Comparison of ENCODE assay signal across 8 mouse cellular contexts in the genomic region with DNA sequence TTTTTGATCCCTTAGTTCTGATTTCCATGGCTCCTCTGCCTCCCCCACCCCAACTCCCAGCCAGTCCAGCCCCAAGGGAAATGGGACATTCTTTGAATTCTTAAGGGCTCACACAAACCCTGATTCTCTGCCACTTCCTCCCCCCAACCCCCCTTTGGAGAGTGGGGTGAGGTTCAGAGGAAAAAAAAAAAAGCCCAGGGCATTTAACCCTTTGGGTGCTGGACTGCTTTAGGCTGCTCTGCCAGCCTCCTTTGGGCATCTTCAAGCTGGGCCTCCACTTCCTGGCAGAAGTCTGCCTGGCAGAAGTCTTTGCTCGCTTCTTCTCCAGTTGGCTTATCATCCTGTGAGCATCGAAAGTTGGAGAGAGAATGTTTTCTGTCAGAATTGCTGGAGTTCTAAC. TPM values are rescaled to one million over a fixed set of nuclear protein-coding genes. Genes with fewer than 3 reads are reported as not detected.
A peak's percentile ranks its signal among the peaks of the same experiment; 100 is the strongest.
DNase-seq lines count a peak whose midpoint lies in the region; ATAC-seq and TF ChIP-seq lines count a peak whose summit lies in the region.

No protein-coding gene starts in this region.

- peak; percentile 69 for TF ChIP-seq EP300 in lung, postnatal 0 days (IDR thresholded peaks at IDR 0.05)

- no peak for TF ChIP-seq CTCF in lung, adult 2 months (IDR thresholded peaks at IDR 0.05; ENCODE audit: insufficient read depth, low read length)
- TF ChIP-seq CTCF in lung, postnatal 0 days (IDR thresholded peaks at IDR 0.05), result no peak

- H3K4me1 ChIP-seq in lung, adult 2 months (ENCODE audit: control insufficient read depth, insufficient read depth, low read length), result peaks cover 66% of the 10 kb centered on the region
- peaks cover 93% of the 10 kb centered on the region for H3K4me1 ChIP-seq in embryonic facial prominence, embryonic 15.5 days
- H3K4me1 ChIP-seq in lung, postnatal 0 days (ENCODE audit: insufficient read depth, low read depth, low read length), result peaks cover 66% of the 10 kb centered on the region

- H3K4me3 ChIP-seq in lung, adult 2 months (replicated peaks; ENCODE audit: extremely low read depth, low read depth, low read length), result no peak overlapping the region
- no peak overlapping the region for H3K4me3 ChIP-seq in embryonic facial prominence, embryonic 15.5 days (replicated peaks)
- H3K4me3 ChIP-seq in lung, postnatal 0 days (ENCODE audit: low read depth, low read length), result no peak overlapping the region

- DNase-seq in lung, adult 18-20 months, result peak; percentile 59 to 72
- no peak for DNase-seq in lung, adult 2 months
- peak; percentile 82 for DNase-seq in lung, postnatal 0 days (ENCODE audit: low spot score)
- DNase-seq in yolk sac, embryonic 10.5 days (ENCODE audit: low spot score), result peak; percentile 61
- no peak for DNase-seq in layer of hippocampus, adult 9-10 months (ENCODE audit: low spot score)
- DNase-seq in frontal cortex, adult 2 months (ENCODE audit: extremely low spot score in 1 of 2, low spot score in 1 of 2), result no peak

- WGBS in lung, adult 2 months, result 21% methylated on average over 2 of the region's 2 CpGs
- WGBS in embryonic facial prominence, embryonic 15.5 days, result 33% methylated on average over 2 of the region's 2 CpGs
- WGBS in lung, postnatal 0 days, result 12% methylated on average over 2 of the region's 2 CpGs

- H3K27ac ChIP-seq in embryonic facial prominence, embryonic 15.5 days (replicated peaks), result peak overlapping the region; percentile 5
- H3K27ac ChIP-seq in lung, postnatal 0 days (ENCODE audit: low read length), result peak overlapping the region; percentile 71

- ATAC-seq in embryonic facial prominence, embryonic 15.5 days (ENCODE audit: insufficient number of reproducible peaks, low FRiP score, low TSS enrichment, low read depth), result no peak
- peak; percentile 32 for ATAC-seq in inflammation-experienced regulatory T-cells, adult 6 months
- ATAC-seq in lung, postnatal 0 days, result peak; percentile 29; the same call in 1 of the 2 replicates

- no peaks in the 10 kb centered on the region for H3K27me3 ChIP-seq in embryonic facial prominence, embryonic 15.5 days
- no peaks in the 10 kb centered on the region for H3K27me3 ChIP-seq in lung, postnatal 0 days (replicated peaks; ENCODE audit: insufficient read depth, low read length)

- H3K4me2 ChIP-seq in embryonic facial prominence, embryonic 15.5 days (replicated peaks), result no peak overlapping the region
- no peak overlapping the region; the same call in 1 of the 2 replicates for H3K4me2 ChIP-seq in lung, postnatal 0 days (replicated peaks; ENCODE audit: low read depth, low read length)

- peaks cover 19% of the 10 kb centered on the region for H3K36me3 ChIP-seq in embryonic facial prominence, embryonic 15.5 days
- H3K36me3 ChIP-seq in lung, postnatal 0 days (ENCODE audit: insufficient read depth, low read length), result peaks cover 11% of the 10 kb centered on the region; the same call in 1 of the 2 replicates

- TF ChIP-seq POLR2A in lung, adult 2 months (IDR thresholded peaks at IDR 0.05; ENCODE audit: borderline replicate concordance, extremely low read depth, low read depth, low read length), result no peak

- no peaks in the 10 kb centered on the region for H3K9me3 ChIP-seq in embryonic facial prominence, embryonic 15.5 days (replicated peaks)
- H3K9me3 ChIP-seq in lung, postnatal 0 days (ENCODE audit: low read length), result no peaks in the 10 kb centered on the region

- no peak overlapping the region for H3K9ac ChIP-seq in embryonic facial prominence, embryonic 15.5 days
- H3K9ac ChIP-seq in lung, postnatal 0 days (replicated peaks; ENCODE audit: low read depth), result no peak overlapping the region

RNA-seq across cellular contexts. Expression of a gene that starts 9.3 kb away (rescaled TPM):
- polyA plus RNA-seq in lung, adult 2 months (2012; rRNA removed), result 120 and 137 TPM in 2 replicates
- 117 and 121 TPM in 2 replicates for polyA plus RNA-seq in embryonic facial prominence, embryonic 15.5 days (2015; fragmentation: Nextera tagmentation; extraction: Ambion mirVana)
- polyA plus RNA-seq in inflammation-experienced regulatory T-cells, adult 6 months (2017; shearing (Covaris generic)), result 10 to 100 TPM; 38.6 to 64.7 (median 40.7) TPM
- 96.4 and 107 TPM in 2 replicates for polyA plus RNA-seq in lung, postnatal 0 days (2015; fragmentation: Nextera tagmentation; extraction: Ambion mirVana)
- 108 and 111 TPM in 2 replicates for polyA plus RNA-seq in frontal cortex, adult 2 months (2012; rRNA removed)

RNA-seq across cellular contexts. Expression of a gene that starts 25.9 kb away (rescaled TPM):
- 81.7 and 95.5 TPM in 2 replicates for polyA plus RNA-seq in lung, adult 2 months (2012; rRNA removed)
- polyA plus RNA-seq in embryonic facial prominence, embryonic 15.5 days (2015; fragmentation: Nextera tagmentation; extraction: Ambion mirVana), result 567 and 575 TPM in 2 replicates
- polyA plus RNA-seq in inflammation-experienced regulatory T-cells, adult 6 months (2017; shearing (Covaris generic)), result 1,000 to 10,000 TPM in 2 of 3 experiments, 100 to 1,000 TPM in 1; 686 to 1,148 (median 1,072) TPM
- polyA plus RNA-seq in lung, postnatal 0 days (2015; fragmentation: Nextera tagmentation; extraction: Ambion mirVana), result 464 and 478 TPM in 2 replicates
- 342 and 345 TPM in 2 replicates for polyA plus RNA-seq in frontal cortex, adult 2 months (2012; rRNA removed)

RNA-seq across cellular contexts. Expression of a gene that starts 32.4 kb away (rescaled TPM):
- polyA plus RNA-seq in lung, adult 2 months (2012; rRNA removed), result 0.22 TPM in 1 of 2 replicates, not detected in the other
- polyA plus RNA-seq in embryonic facial prominence, embryonic 15.5 days (2015; fragmentation: Nextera tagmentation; extraction: Ambion mirVana), result 0.95 TPM in 1 of 2 replicates, not detected in the other
- under 1 TPM in 1 of 3 experiments, not detected in 2; 0.56 TPM for polyA plus RNA-seq in inflammation-experienced regulatory T-cells, adult 6 months (2017; shearing (Covaris generic))
- not detected in 2 replicates for polyA plus RNA-seq in lung, postnatal 0 days (2015; fragmentation: Nextera tagmentation; extraction: Ambion mirVana)
- polyA plus RNA-seq in frontal cortex, adult 2 months (2012; rRNA removed), result 0.34 and 0.78 TPM in 2 replicates

RNA-seq across cellular contexts. Expression of a gene that starts 32.5 kb away (rescaled TPM):
- 2.8 and 4.5 TPM in 2 replicates for polyA plus RNA-seq in lung, adult 2 months (2012; rRNA removed)
- polyA plus RNA-seq in embryonic facial prominence, embryonic 15.5 days (2015; fragmentation: Nextera tagmentation; extraction: Ambion mirVana), result 6.8 and 7.4 TPM in 2 replicates
- polyA plus RNA-seq in inflammation-experienced regulatory T-cells, adult 6 months (2017; shearing (Covaris generic)), result 1 to 10 TPM; 2.1 to 3.0 (median 2.3) TPM
- 1.3 and 1.5 TPM in 2 replicates for polyA plus RNA-seq in lung, postnatal 0 days (2015; fragmentation: Nextera tagmentation; extraction: Ambion mirVana)
- polyA plus RNA-seq in frontal cortex, adult 2 months (2012; rRNA removed), result 102 and 104 TPM in 2 replicates

RNA-seq across cellular contexts. Expression of a gene that starts 41.7 kb away (rescaled TPM):
- polyA plus RNA-seq in lung, adult 2 months (2012; rRNA removed), result 7.0 and 11.6 TPM in 2 replicates
- polyA plus RNA-seq in embryonic facial prominence, embryonic 15.5 days (2015; fragmentation: Nextera tagmentation; extraction: Ambion mirVana), result 18.0 and 20.7 TPM in 2 replicates
- polyA plus RNA-seq in inflammation-experienced regulatory T-cells, adult 6 months (2017; shearing (Covaris generic)), result 10 to 100 TPM; 23.0 to 28.1 (median 23.0) TPM
- polyA plus RNA-seq in lung, postnatal 0 days (2015; fragmentation: Nextera tagmentation; extraction: Ambion mirVana), result 12.7 and 13.2 TPM in 2 replicates
- 18.0 and 19.0 TPM in 2 replicates for polyA plus RNA-seq in frontal cortex, adult 2 months (2012; rRNA removed)

Comparison
In these comparisons a context has a peak if more than half of its experiments do, and no peak if none do; other contexts are left out.
1. DNase-seq: peak in lung, adult 18-20 months (2 of 2), lung, postnatal 0 days (single experiment) and yolk sac, embryonic 10.5 days (single experiment); none in lung, adult 2 months (single experiment), layer of hippocampus, adult 9-10 months (single experiment) and frontal cortex, adult 2 months (0 of 2).